Mouse (Mus musculus) midbrain, embryonic 12.5 days (tissue): ENCODE results near the gene Erap1. TPM values are rescaled to one million over a fixed set of nuclear protein-coding genes. Genes with fewer than 3 reads are reported as not detected.
"Not testable (repeated sequence)": the region's sequence is repeated elsewhere in the genome, so short reads cannot be mapped to it uniquely, and the experiment has no call there.

ENCODE experiments used
- ATAC-seq: fragments of 200-750 bp; cut with Nextera tagmentation; 2 replicates; pipeline ENCODE4 v1.8.0; 2017; ENCODE audit warnings: low read depth, moderate TSS enrichment, moderate library complexity; ENCODE audit not compliant: low FRiP score
- H3K27ac ChIP-seq: fragments of 300-500 bp; sonication (generic); replicated peaks from 2 replicates; pipeline ENCODE4 v1.5.1; 2016; ENCODE audit warnings: mild to moderate bottlenecking
- H3K27me3 ChIP-seq: fragments of 300-500 bp; sonication (generic); 2 replicates; pipeline ENCODE4 v1.6.1; 2016; ENCODE audit warnings: mild to moderate bottlenecking
- H3K36me3 ChIP-seq: fragments of 300-500 bp; sonication (generic); 2 replicates; pipeline ENCODE4 v1.6.1; 2016
- H3K4me1 ChIP-seq: fragments of 300-500 bp; sonication (generic); 2 replicates; pipeline ENCODE4 v1.6.1; 2016
- H3K4me2 ChIP-seq: fragments of 300-500 bp; sonication (generic); replicated peaks from 2 replicates; pipeline ENCODE4 v1.6.1; 2016; ENCODE audit warnings: mild to moderate bottlenecking, moderate library complexity
- H3K4me3 ChIP-seq: fragments of 300-500 bp; sonication (generic); 2 replicates; pipeline ENCODE4 v1.5.1; 2016; ENCODE audit warnings: mild to moderate bottlenecking
- H3K9ac ChIP-seq: fragments of 300-500 bp; sonication (generic); replicated peaks from 2 replicates; pipeline ENCODE4 v1.6.1; 2016; ENCODE audit warnings: mild to moderate bottlenecking, moderate library complexity
- H3K9me3 ChIP-seq: fragments of 300-500 bp; sonication (generic); 2 replicates; pipeline ENCODE4 v1.6.1; 2016; ENCODE audit warnings: mild to moderate bottlenecking
- WGBS: fragments of 180-500 bp; shearing (Covaris S2); methylation state at CpG from one replicate; pipeline ENCODE4 v1.1.7; 2016; 5-methylcytosine and 5-hydroxymethylcytosine counted together
- polyA plus RNA-seq: library from polyadenylated mRNA; unstranded; fragments of >200 nt; fragmentation: Nextera tagmentation; extraction: Ambion mirVana; gene quantifications from 2 replicates; pipeline ENCODE4 v1.2.1, GENCODE M21; 2016

Gene Erap1
- polyA plus RNA-seq: 3.3 and 5.1 TPM in 2 replicates

DNA sequence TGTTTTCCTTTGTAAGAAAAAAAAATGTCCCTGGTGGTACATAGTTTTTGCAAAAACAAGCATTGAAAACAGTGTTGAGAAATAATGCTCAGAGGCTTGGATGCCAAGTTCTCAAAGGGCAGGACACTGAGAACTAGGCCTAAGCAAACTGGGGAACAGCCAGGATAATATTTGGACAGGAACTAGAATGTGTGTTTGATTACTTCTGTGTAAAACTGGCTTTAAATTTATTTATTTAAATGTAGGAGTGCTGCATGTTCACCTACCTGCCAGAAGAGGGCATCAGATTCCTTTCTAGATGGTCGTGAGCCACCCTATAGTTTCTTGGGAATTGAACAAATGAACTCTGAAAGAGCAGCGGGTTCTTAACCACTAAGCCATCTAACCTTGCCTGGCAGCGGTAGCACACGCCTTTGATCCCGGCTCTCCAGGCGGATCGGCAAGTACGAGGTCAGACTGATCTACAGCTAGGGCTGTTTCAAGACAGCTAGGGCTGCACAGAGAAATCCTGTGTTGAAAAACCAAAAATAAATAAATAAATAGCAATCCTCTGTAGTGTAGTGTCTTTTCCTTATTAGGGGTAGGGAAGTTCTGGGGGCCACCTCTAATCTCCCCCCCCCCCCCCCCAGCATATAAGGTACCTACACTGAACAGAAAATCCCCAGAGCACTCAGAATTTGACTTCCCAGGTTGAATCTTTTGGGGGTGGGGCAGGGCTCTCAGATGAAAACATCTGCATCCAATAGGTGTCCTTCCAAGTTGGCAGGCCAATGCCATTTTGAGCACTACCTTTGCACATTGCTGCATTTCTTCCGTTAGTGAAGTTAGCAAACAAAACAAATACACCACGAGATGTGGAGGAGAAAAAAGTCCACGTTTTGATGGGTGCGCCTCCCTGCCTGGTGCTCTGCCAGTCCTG is at the start of gene Erap1:
Gene Erap1, plus strand, starts transcription at position 776 of the 919 bp plus-strand sequence.
- peak; percentile 53 for ATAC-seq
- H3K27ac ChIP-seq: peak within 1 kb of the TSS; percentile 77
- H3K27me3 ChIP-seq: no peaks in the 10 kb centered on the region
- peaks cover 7% of the 10 kb centered on the region for H3K4me1 ChIP-seq
- peak within 1 kb of the TSS; percentile 77 for H3K4me2 ChIP-seq
- H3K4me3 ChIP-seq: peak within 1 kb of the TSS; percentile 72
- H3K36me3 ChIP-seq: no peaks in the 10 kb centered on the region
- H3K9me3 ChIP-seq: no peaks in the 10 kb centered on the region
- under 1% methylated on average over 12 of the region's 12 CpGs for WGBS
- peak within 1 kb of the TSS; percentile 85 for H3K9ac ChIP-seq

GRCm38 (mm10) chr13:74591401-74591821 is 48.0 kb upstream of the Erap1 start:
- H3K9ac ChIP-seq, ATAC-seq, H3K4me3 ChIP-seq, H3K9me3 ChIP-seq, H3K4me2 ChIP-seq, H3K4me1 ChIP-seq, H3K36me3 ChIP-seq, H3K27ac ChIP-seq, H3K27me3 ChIP-seq: not testable (repeated sequence)
- 61% methylated on average over 12 of the region's 12 CpGs for WGBS

DNA sequence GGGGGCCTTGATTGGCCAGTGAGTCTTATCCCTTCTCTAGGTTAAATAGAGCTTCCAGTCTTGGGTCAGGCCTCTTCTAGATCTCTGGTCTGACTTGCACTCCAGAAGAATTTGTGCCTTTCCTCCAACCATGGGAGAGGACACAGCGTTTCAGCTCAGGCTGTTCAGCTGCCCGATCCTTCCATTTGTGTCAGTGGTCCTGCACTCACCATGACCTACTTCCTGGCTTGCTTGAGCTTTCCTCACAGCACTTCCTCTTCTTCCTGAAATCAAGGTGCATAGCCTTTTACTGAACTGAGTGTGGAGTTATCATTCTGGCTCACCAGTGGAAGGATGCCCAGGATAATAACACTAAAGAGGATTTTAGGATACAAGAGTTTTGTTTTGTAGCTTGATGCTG is 47.5 kb upstream of the Erap1 start:
- H3K4me3 ChIP-seq, H3K36me3 ChIP-seq, H3K4me2 ChIP-seq, ATAC-seq, H3K9me3 ChIP-seq, H3K27ac ChIP-seq, H3K27me3 ChIP-seq, H3K9ac ChIP-seq, H3K4me1 ChIP-seq: not testable (repeated sequence)
- WGBS: 83% methylated on average over 2 of the region's 2 CpGs

DNA sequence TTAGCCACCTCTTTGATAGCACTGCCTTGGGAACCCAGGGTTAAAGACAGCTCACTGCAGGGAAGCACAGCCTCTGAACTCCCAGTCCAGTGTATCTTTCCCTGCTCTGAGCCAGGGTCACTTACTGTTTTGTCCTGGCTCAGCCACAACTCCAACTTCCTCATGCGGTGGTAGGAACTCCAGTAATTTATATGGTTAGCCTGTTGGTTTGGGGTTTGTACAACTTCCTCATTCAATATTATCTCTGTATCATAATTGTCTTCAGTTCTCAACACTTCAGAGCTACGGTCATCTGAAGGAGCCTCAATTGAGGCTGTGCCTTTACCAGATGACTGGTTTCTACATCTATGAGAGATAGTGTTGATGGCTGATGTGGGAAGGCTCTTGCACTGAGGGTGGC is 42.3 kb upstream of the Erap1 start:
- H3K9ac ChIP-seq, H3K9me3 ChIP-seq, H3K4me1 ChIP-seq, H3K4me3 ChIP-seq, H3K27ac ChIP-seq, H3K27me3 ChIP-seq, H3K36me3 ChIP-seq, H3K4me2 ChIP-seq, ATAC-seq: not testable (repeated sequence)
- 88% methylated on average over 2 of the region's 2 CpGs for WGBS

- H3K4me3 ChIP-seq, ATAC-seq, H3K9ac ChIP-seq, H3K27me3 ChIP-seq, H3K4me2 ChIP-seq, H3K4me1 ChIP-seq, H3K27ac ChIP-seq: not testable (repeated sequence)
- 100% methylated on average over 1 of the region's 1 CpGs for WGBS
- H3K36me3 ChIP-seq: peaks cover 20% of the 10 kb centered on the region
- peaks cover 10% of the 10 kb centered on the region for H3K9me3 ChIP-seq
Observed at GRCm38 (mm10) chr13:74601776-74602175, 37.6 kb upstream of the Erap1 start.

GRCm38 (mm10) chr13:74617163-74618019 is 22.0 kb upstream of the Erap1 start:
- WGBS: 15% methylated on average over 22 of the region's 22 CpGs
- peak overlapping the region; percentile 90 for H3K27ac ChIP-seq
- peak overlapping the region; percentile 56 for H3K4me3 ChIP-seq
- ATAC-seq: peak; percentile 97
- peak overlapping the region; percentile 51 for H3K9ac ChIP-seq
- H3K27me3 ChIP-seq, H3K9me3 ChIP-seq, H3K36me3 ChIP-seq, H3K4me1 ChIP-seq: not testable (repeated sequence)
- H3K4me2 ChIP-seq: peak overlapping the region; percentile 56

DNA sequence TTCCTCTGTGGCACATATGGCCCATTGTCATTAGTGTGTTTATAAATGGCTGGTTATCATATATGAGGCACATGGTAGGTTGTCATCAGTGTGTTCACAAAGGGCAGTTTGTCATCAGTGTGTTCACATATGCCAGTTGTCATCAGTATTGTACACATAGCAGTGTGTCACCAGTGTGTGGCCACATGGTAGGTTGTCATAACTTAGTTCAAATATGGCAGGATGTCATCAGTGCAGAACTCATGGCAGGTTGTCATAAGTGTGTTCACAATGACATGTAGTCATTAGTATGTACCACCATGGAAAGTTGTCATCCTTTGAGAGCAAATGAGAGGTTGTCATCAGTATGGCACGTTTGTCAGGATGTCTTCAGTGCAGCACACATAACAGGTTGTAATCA is 7.0 kb upstream of the Erap1 start:
- no peaks in the 10 kb centered on the region for H3K36me3 ChIP-seq
- H3K4me3 ChIP-seq: no peak overlapping the region
- ATAC-seq: no peak
- 72% methylated on average over 1 of the region's 1 CpGs for WGBS
- H3K27me3 ChIP-seq: no peaks in the 10 kb centered on the region
- H3K9ac ChIP-seq: no peak overlapping the region
- no peaks in the 10 kb centered on the region for H3K4me1 ChIP-seq
- H3K4me2 ChIP-seq: no peak overlapping the region
- no peak overlapping the region for H3K27ac ChIP-seq
- H3K9me3 ChIP-seq: no peaks in the 10 kb centered on the region

DNA sequence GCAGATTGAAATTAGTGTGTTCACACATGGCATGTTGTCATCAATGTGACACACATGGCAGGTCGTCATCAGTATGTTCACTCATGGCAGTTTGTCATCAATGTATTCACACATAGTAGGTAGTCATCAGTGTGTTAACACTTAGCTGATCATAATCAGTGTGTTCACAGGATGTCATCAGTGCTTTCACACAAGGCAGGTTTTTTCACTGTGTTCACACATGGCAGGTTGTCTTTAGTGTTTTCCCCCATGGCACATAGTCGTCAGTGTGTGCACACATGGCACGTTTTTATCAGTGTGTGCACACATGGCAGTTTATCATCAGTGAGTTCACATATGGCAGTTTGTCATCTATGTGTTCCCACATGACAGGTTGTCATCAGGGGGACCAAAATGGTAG is 6.5 kb upstream of the Erap1 start:
- no peak overlapping the region for H3K27ac ChIP-seq
- no peaks in the 10 kb centered on the region for H3K4me1 ChIP-seq
- no peak overlapping the region for H3K9ac ChIP-seq
- no peak overlapping the region for H3K4me2 ChIP-seq
- no peak for ATAC-seq
- H3K4me3 ChIP-seq: no peak overlapping the region
- H3K27me3 ChIP-seq: no peaks in the 10 kb centered on the region
- H3K36me3 ChIP-seq: no peaks in the 10 kb centered on the region
- WGBS: 83% methylated on average over 3 of the region's 3 CpGs
- no peaks in the 10 kb centered on the region for H3K9me3 ChIP-seq

GRCm38 (mm10) chr13:74639712-74640522 is 549 bp downstream of the Erap1 start:
- Histone ChIP-seq H3K27ac (peak overlapping the region; percentile 77), H3K36me3 (no peaks in the 10 kb centered on the region), H3K4me1 (peaks cover 7% of the 10 kb centered on the region), H3K27me3 (no peaks in the 10 kb centered on the region), H3K4me3 (peak overlapping the region; percentile 72), H3K9me3 (no peaks in the 10 kb centered on the region), H3K4me2 (peak overlapping the region; percentile 77), H3K9ac (peak overlapping the region; percentile 85)
- ATAC-seq: peak; percentile 91
- under 1% methylated on average over 41 of the region's 49 CpGs for WGBS

GRCm38 (mm10) chr13:74640523-74640920 is 1.2 kb downstream of the Erap1 start:
- not testable (repeated sequence) for ATAC-seq, H3K27ac ChIP-seq, H3K36me3 ChIP-seq, H3K4me1 ChIP-seq, H3K9me3 ChIP-seq, H3K27me3 ChIP-seq
- peak overlapping the region; percentile 85; the same call in 1 of the 2 replicates for H3K9ac ChIP-seq
- peak overlapping the region; percentile 77 for H3K4me2 ChIP-seq
- 75% methylated on average over 3 of the region's 3 CpGs for WGBS
- H3K4me3 ChIP-seq: peak overlapping the region; percentile 72

DNA sequence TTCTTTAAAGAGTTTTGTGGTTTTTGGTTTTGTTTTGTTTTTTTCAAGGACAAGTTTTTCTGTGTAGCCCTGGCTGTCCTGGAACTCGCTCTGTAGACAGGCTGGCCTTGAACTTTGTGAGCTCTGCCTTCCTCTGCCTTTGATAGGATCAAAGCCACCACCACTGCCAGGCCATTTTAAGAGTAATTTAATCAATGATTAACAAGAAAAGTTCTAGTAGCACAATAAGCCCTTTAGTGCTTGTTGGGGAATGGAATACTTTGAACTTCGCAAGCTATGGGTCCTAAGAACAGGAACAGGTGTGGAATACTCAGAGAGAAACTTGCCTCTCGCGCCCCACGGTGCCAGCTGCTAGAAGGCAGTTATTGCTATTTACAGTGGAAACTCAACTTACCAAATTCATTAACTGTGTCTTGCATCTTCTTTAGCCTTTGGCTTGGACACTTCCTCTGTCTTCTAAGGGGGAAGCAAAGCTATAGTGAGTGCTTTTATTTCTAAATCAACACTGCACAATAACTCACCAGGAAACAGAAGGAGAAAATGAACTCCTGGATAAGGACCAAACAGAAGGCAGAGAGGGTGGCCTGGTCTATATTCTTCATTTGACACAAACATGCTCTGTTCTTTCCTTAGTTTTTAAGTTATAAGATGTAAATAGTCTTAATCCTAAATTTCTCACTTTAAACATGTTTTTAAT is 56.3 kb downstream of the Erap1 start:
- Histone ChIP-seq H3K4me2 (no peak overlapping the region), H3K4me1 (no peaks in the 10 kb centered on the region), H3K27ac (no peak overlapping the region), H3K9me3 (no peaks in the 10 kb centered on the region), H3K36me3 (peaks cover 4% of the 10 kb centered on the region; the same call in 1 of the 2 replicates), H3K4me3 (no peak overlapping the region), H3K27me3 (no peaks in the 10 kb centered on the region), H3K9ac (no peak overlapping the region)
- no peak for ATAC-seq
- WGBS: 91% methylated on average over 5 of the region's 5 CpGs
